Mouse (Mus musculus) kidney, adult 2 months (tissue): ENCODE results near the gene Scap. TPM values are rescaled to one million over a fixed set of nuclear protein-coding genes. Genes with fewer than 3 reads are reported as not detected.

Source experiments
- DNase-seq: peaks from one replicate; pipeline ENCODE4 v3.0.0; 2021
- H3K27ac ChIP-seq: fragments of 200-500 bp; 2 replicates; pipeline ENCODE4 v1.5.1; 2012; ENCODE audit warnings: low read depth, low read length, control low read depth, inconsistent platforms; ENCODE audit not compliant: insufficient read depth
- H3K27me3 ChIP-seq: fragments of 200-500 bp; replicated peaks from 2 replicates; pipeline ENCODE4 v1.6.1; 2012; ENCODE audit warnings: mild to moderate bottlenecking, moderate library complexity, low read length, inconsistent platforms; ENCODE audit not compliant: control insufficient read depth, insufficient read depth
- H3K36me3 ChIP-seq: fragments of 200-500 bp; 2 replicates; pipeline ENCODE4 v1.6.1; 2012; ENCODE audit warnings: mild to moderate bottlenecking, moderate library complexity, low read length, inconsistent platforms; ENCODE audit not compliant: control insufficient read depth, insufficient read depth
- H3K4me1 ChIP-seq: fragments of 200-500 bp; 2 replicates; pipeline ENCODE4 v1.6.1; 2011; ENCODE audit warnings: low read length; ENCODE audit not compliant: control insufficient read depth, insufficient read depth
- H3K4me3 ChIP-seq: fragments of 200-500 bp; 2 replicates; pipeline ENCODE4 v1.5.1; 2011; ENCODE audit warnings: mild to moderate bottlenecking, low read depth, low read length, control low read depth; ENCODE audit not compliant: insufficient read depth
- CTCF ChIP-seq: fragments of 200-500 bp; conservative IDR thresholded peaks from 2 replicates; pipeline ENCODE4 v1.5.1; 2011; ENCODE audit warnings: low read depth, mild to moderate bottlenecking, control low read depth, low read length, moderate library complexity, mixed read lengths; ENCODE audit not compliant: insufficient read depth, insufficient read length
- POLR2A ChIP-seq: fragments of 200-500 bp; IDR thresholded peaks from one replicate; pipeline ENCODE4 v1.6.1; 2011; ENCODE audit warnings: low read depth, low read length, control low read depth
- WGBS: fragments of 180-500 bp; shearing (Covaris S2); methylation state at CpG from one replicate; pipeline ENCODE4 v1.1.7; 2018; 5-methylcytosine and 5-hydroxymethylcytosine counted together
- polyA plus RNA-seq: library from polyadenylated mRNA; depleted of rRNA; stranded (reverse); fragments of >200 nt; gene quantifications from 2 replicates; pipeline ENCODE4 v1.2.3, GENCODE M21; 2012

Gene Scap
- polyA plus RNA-seq, 1 experiment, result 44.8 TPM

DNA sequence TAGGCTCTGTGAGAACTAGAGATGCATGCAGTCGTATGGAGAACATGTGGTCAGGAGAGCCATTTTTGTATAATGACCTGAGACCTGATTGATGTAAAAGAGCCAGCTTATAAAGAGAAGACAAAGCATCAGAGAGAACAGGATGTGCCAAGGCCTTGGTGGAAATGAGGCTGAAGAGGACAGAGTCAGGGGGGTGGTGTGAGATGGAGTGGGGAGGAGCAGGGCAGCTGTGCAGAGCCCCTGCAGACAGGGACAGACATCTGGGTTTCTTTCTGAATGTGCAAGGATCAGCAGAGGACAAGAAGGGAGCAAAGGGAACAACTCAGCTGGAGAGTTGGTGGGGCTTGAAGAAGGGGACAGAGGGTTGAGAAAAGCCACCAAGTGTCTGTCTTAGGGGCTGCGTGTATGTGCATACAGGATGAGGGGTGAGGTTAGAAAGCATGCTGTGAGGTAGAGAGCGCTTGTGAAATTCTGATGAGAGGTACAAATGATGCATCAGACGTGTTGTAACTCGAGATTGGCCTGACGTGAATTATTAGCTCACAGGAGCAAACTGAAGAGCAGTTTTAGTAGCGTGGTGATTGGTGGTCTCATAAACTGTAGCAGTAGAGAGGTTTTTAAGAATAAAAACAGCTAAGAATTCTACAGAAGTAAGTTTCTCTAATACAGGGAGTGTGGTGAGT is 12.1 kb downstream of the Scap start:
- H3K27ac ChIP-seq, result no peak overlapping the region
- WGBS, result 56% methylated on average over 7 of the region's 7 CpGs
- no peak overlapping the region for H3K4me3 ChIP-seq
- no peaks in the 10 kb centered on the region; the same call in 1 of the 2 replicates for H3K36me3 ChIP-seq
- DNase-seq, result no peak
- H3K4me1 ChIP-seq, result peaks cover 6% of the 10 kb centered on the region
- TF ChIP-seq POLR2A (no peak), CTCF (no peak)
- H3K27me3 ChIP-seq, result no peaks in the 10 kb centered on the region

DNA sequence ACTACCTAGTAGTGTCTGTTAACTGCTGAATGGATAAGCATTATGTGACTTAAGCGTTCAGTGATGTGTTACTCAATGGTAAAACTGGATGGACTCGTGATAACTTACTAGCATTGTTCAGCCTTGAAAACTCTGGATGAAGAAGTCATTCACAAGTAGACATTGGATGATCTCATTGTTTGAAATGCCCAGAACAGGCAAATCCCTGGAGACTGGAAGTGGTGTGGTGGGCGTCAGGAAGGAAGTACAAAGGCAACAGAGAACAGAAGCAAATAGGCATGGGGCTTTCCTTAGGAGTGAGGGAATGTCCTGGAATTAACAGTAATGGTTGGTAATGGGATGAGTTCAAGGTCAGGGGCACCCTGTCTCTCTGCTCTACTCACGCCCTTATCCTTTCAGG is 15.8 kb downstream of the Scap start:
- 71% methylated on average over 4 of the region's 4 CpGs for WGBS
- H3K4me1 ChIP-seq, result peaks cover 7% of the 10 kb centered on the region
- no peak overlapping the region for H3K4me3 ChIP-seq
- H3K27ac ChIP-seq, result no peak overlapping the region
- TF ChIP-seq POLR2A, result no peak
- TF ChIP-seq CTCF, result no peak
- no peaks in the 10 kb centered on the region for H3K36me3 ChIP-seq
- DNase-seq, result no peak
- no peaks in the 10 kb centered on the region for H3K27me3 ChIP-seq

DNA sequence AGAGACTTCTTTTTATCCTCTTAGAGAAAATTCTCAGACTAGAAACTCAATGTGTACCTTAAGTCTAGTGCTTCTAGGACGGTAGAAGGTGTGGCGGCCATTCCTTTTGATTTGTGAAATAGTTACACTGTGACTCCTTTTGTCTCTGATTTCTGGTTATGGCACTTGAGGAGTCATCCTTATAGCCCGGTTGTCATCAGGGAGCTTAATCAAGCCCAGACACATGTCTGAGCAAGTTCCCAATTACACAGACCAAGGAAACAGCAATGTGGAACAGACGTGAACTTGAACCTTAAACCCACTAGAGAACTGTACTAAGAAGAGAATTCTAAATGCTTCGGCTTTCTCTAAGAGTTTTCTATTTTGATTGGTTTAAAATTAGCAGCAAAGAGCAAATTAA is 17.1 kb downstream of the Scap start:
- Histone ChIP-seq H3K36me3 (no peaks in the 10 kb centered on the region), H3K4me3 (no peak overlapping the region), H3K27me3 (no peaks in the 10 kb centered on the region), H3K27ac (peak overlapping the region; percentile 63), H3K4me1 (peaks cover 7% of the 10 kb centered on the region; the same call in 1 of the 2 replicates)
- TF ChIP-seq POLR2A, result no peak
- no peak for TF ChIP-seq CTCF
- no peak for DNase-seq
- WGBS, result 84% methylated on average over 5 of the region's 5 CpGs

DNA sequence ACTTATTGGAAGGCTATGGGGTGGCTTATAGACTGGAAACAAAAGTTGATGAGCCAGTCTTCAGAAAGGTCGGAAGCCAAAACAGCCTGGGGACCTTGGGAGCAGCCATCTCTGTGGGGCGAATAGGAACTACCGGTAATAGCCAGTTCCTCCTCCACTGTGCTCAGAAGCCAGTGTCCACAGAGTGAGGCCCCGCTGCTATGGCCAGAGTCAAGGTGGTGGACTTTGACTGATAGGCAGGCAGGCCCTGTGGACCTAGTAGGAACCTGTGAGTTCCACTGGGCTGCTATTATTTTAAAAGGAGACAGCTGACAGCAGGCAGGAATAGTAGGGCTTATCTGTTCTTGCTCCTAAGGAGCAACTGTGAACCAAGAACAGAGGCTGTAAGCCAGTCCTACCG is 17.5 kb downstream of the Scap start:
- peaks cover 7% of the 10 kb centered on the region; the same call in 1 of the 2 replicates for H3K4me1 ChIP-seq
- TF ChIP-seq CTCF, result no peak
- no peak for TF ChIP-seq POLR2A
- peak; percentile 73 for DNase-seq
- H3K36me3 ChIP-seq, result no peaks in the 10 kb centered on the region
- WGBS, result 47% methylated on average over 5 of the region's 5 CpGs
- no peak overlapping the region for H3K4me3 ChIP-seq
- no peaks in the 10 kb centered on the region for H3K27me3 ChIP-seq
- peak overlapping the region; percentile 63 for H3K27ac ChIP-seq

DNA sequence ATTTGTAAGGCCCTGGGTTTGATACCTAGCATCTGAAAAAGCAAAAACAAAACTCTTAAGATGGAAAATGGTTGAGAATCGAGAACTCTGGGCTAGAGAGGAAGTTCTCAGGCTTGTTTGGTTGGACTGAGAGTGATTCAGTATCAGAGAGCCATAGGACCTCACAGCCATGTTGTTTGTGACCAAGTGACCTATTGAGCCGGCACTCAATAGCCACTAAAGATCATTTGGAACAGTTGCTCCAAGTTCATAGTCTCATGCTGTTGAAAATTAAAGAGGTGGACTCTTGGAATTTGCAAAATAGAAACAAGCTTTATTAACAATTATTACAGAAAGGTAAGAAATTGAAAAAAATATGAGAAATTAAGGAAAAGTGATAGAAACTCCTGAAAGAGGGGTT is 18.3 kb downstream of the Scap start:
- Histone ChIP-seq H3K27me3 (no peaks in the 10 kb centered on the region), H3K27ac (no peak overlapping the region), H3K4me3 (no peak overlapping the region), H3K36me3 (no peaks in the 10 kb centered on the region), H3K4me1 (peaks cover 7% of the 10 kb centered on the region; the same call in 1 of the 2 replicates)
- TF ChIP-seq POLR2A (no peak), CTCF (no peak)
- 67% methylated on average over 2 of the region's 2 CpGs for WGBS
- DNase-seq, result peak; percentile 22

DNA sequence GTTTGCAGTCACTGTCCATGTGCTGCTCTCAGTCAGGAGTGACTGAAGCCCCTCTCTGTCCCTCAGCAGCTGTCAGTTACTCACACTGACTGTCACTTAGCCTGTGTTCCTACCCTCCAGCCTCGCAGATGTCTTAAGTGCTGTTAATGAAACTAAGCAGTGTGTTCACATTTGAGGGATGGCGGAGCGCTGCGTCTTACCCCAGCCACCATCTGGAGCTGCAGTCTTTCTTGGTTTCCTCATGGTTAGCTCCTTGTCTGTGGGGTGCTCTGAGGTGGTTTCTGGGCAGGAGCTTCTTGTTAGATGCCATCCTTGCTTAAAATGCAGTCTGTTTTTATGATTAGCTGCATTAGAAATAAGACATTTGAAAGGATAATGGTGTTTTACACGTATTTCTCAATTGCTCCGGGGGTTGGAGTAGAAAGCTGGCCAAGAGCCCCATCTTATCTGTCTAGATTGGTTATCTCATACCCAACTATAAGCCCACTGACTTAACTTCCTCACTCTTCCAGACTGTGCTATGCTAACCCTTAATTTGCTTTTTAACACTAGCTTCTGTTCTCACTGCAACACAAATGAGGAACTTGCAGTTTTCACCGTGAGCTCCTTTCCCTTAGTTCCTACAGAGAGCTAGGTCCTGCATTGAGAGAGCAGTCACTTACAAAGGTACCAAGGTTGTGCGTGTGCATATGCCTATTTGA is 19.0 kb downstream of the Scap start:
- no peaks in the 10 kb centered on the region for H3K27me3 ChIP-seq
- H3K4me1 ChIP-seq, result peaks cover 7% of the 10 kb centered on the region; the same call in 1 of the 2 replicates
- 91% methylated on average over 8 of the region's 8 CpGs for WGBS
- TF ChIP-seq POLR2A (no peak), CTCF (no peak)
- H3K27ac ChIP-seq, result no peak overlapping the region
- no peaks in the 10 kb centered on the region for H3K36me3 ChIP-seq
- H3K4me3 ChIP-seq, result no peak overlapping the region
- DNase-seq, result no peak

DNA sequence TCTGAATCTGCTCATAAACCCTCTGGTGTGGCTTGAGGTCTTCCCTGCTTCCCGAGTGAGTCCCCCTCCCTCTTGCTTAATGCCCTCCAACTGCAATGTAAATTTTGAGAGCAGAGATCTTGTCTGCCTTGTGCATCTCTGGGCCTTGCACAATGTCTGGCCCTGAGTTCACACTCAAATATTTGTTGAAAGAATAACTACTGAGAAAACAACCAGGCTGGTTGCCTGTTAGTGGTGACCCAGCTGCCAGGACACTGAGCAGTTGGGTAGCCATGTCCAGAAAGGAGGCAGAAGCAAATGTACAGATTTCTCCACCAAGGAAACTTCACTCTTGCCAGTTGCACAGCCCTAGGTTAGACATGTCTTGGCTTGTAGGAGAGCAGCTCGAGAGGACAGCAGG is 25.3 kb downstream of the Scap start:
- Histone ChIP-seq H3K27ac (no peak overlapping the region), H3K27me3 (no peaks in the 10 kb centered on the region), H3K36me3 (no peaks in the 10 kb centered on the region), H3K4me3 (no peak overlapping the region), H3K4me1 (no peaks in the 10 kb centered on the region)
- DNase-seq, result no peak
- 82% methylated on average over 2 of the region's 2 CpGs for WGBS
- no peak for TF ChIP-seq POLR2A
- no peak for TF ChIP-seq CTCF
